Mouse (Mus musculus) lung, embryonic 16.5 days (tissue): ENCODE measurements around the gene Cpne4. TPM values are rescaled to one million over a fixed set of nuclear protein-coding genes. Genes with fewer than 3 reads are reported as not detected.

ENCODE experiments used
- ATAC-seq: fragments of 200-750 bp; cut with Nextera tagmentation; 2 replicates; pipeline ENCODE4 v1.8.0; 2017; ENCODE audit warnings: low read depth, mild to moderate bottlenecking, moderate library complexity
- H3K27ac ChIP-seq: fragments of 300-500 bp; sonication (generic); 2 replicates; pipeline ENCODE4 v1.5.1; 2014; ENCODE audit warnings: mild to moderate bottlenecking, control low read depth, low read length
- H3K27me3 ChIP-seq: fragments of 300-500 bp; sonication (generic); 2 replicates; pipeline ENCODE4 v1.6.1; 2014; ENCODE audit warnings: low read depth, low read length, mixed read lengths; ENCODE audit not compliant: control insufficient read depth, insufficient read depth
- H3K36me3 ChIP-seq: fragments of 300-500 bp; sonication (generic); 2 replicates; pipeline ENCODE4 v1.6.1; 2014; ENCODE audit warnings: low read length; ENCODE audit not compliant: control insufficient read depth, insufficient read depth
- H3K4me1 ChIP-seq: fragments of 300-500 bp; sonication (generic); replicated peaks from 2 replicates; pipeline ENCODE4 v1.6.1; 2014; ENCODE audit warnings: low read length, mixed read lengths; ENCODE audit not compliant: control insufficient read depth, insufficient read depth
- H3K4me2 ChIP-seq: fragments of 300-500 bp; sonication (generic); 2 replicates; pipeline ENCODE4 v1.6.1; 2014; ENCODE audit warnings: low read depth, low read length, control low read depth
- H3K4me3 ChIP-seq: fragments of 300-500 bp; sonication (generic); 2 replicates; pipeline ENCODE4 v1.5.1; 2014; ENCODE audit warnings: mild to moderate bottlenecking, low read length, control low read depth
- H3K9ac ChIP-seq: fragments of 300-500 bp; sonication (generic); 2 replicates; pipeline ENCODE4 v1.6.1; 2014; ENCODE audit warnings: low read length, control low read depth
- H3K9me3 ChIP-seq: fragments of 300-500 bp; sonication (generic); 2 replicates; pipeline ENCODE4 v1.6.1; 2016; ENCODE audit warnings: low read length; ENCODE audit not compliant: control insufficient read depth
- WGBS: fragments of 180-500 bp; shearing (Covaris S2); extraction: QIAGEN DNeasy Blood & Tissue Kit; methylation state at CpG from one replicate; pipeline ENCODE4 v1.1.7; 2014; 5-methylcytosine and 5-hydroxymethylcytosine counted together
- polyA plus RNA-seq: library from polyadenylated mRNA; unstranded; fragments of >200 nt; fragmentation: Nextera tagmentation; extraction: Ambion mirVana; gene quantifications from 2 replicates; pipeline ENCODE4 v1.2.1, GENCODE M21; 2015

Gene Cpne4
- 0.28 and 0.38 TPM in 2 replicates for polyA plus RNA-seq

DNA sequence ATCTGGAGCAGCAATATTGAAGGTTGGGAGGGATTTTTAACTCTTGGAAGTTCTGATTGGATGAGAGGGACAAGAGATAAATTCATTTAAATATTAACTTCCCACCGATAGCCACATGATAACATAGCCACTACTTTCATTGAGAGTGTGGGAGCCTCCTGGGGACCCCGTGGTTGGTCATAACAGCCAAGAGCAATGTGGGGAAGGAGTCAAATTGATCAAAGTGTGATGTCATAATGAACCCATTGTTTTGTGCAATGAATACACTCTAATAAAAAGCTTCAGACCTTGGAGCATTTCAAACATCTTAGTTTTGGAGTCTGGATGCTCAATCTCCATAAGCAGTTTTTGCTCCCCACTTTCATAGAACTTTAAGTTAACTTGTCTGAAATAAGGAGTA lies at the start of gene Cpne4:
Gene Cpne4, plus strand, starts transcription at position 301 of the 400 bp plus-strand sequence.
- no peaks in the 10 kb centered on the region for H3K36me3 ChIP-seq
- no peak within 1 kb of the TSS for H3K4me2 ChIP-seq
- no peaks in the 10 kb centered on the region for H3K4me1 ChIP-seq
- no peaks in the 10 kb centered on the region for H3K9me3 ChIP-seq
- no peaks in the 10 kb centered on the region for H3K27me3 ChIP-seq
- H3K9ac ChIP-seq: no peak within 1 kb of the TSS
- 65% methylated on average over 2 of the region's 2 CpGs for WGBS
- no peak within 1 kb of the TSS for H3K4me3 ChIP-seq
- no peak for ATAC-seq
- no peak within 1 kb of the TSS for H3K27ac ChIP-seq

GRCm38 (mm10) chr9:104515187-104515586 lies 31.9 kb upstream of the Cpne4 start:
- ATAC-seq: no peak
- Histone ChIP-seq H3K4me3 (no peak overlapping the region), H3K36me3 (no peaks in the 10 kb centered on the region), H3K4me1 (no peaks in the 10 kb centered on the region), H3K9ac (no peak overlapping the region), H3K27me3 (no peaks in the 10 kb centered on the region), H3K9me3 (no peaks in the 10 kb centered on the region), H3K4me2 (no peak overlapping the region), H3K27ac (no peak overlapping the region)
- 78% methylated on average over 6 of the region's 6 CpGs for WGBS

DNA sequence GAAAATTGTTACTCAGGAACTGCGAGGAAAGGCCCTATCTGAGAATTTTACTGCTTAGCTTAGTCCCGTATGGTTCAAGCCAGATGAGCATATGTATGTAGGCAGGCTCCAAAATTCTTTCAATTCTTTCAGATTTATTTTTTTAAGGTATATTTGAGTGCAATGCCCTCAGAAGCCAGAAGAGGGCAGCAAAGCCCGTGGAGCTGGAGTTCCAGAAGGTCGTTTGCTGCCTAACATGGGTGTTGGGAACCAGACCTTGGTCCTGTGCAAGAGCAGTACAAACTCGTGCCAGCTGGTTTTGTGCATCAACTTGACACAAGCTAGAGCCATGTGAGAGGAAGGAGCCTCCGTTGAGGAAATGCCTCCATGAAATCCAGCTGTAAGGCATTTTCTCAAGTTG lies 11.6 kb upstream of the Cpne4 start:
- no peak overlapping the region for H3K9ac ChIP-seq
- no peaks in the 10 kb centered on the region for H3K9me3 ChIP-seq
- H3K36me3 ChIP-seq: no peaks in the 10 kb centered on the region
- H3K4me1 ChIP-seq: no peaks in the 10 kb centered on the region
- H3K4me2 ChIP-seq: no peak overlapping the region
- ATAC-seq: no peak
- no peaks in the 10 kb centered on the region for H3K27me3 ChIP-seq
- WGBS: 55% methylated on average over 6 of the region's 6 CpGs
- H3K27ac ChIP-seq: no peak overlapping the region
- no peak overlapping the region for H3K4me3 ChIP-seq

DNA sequence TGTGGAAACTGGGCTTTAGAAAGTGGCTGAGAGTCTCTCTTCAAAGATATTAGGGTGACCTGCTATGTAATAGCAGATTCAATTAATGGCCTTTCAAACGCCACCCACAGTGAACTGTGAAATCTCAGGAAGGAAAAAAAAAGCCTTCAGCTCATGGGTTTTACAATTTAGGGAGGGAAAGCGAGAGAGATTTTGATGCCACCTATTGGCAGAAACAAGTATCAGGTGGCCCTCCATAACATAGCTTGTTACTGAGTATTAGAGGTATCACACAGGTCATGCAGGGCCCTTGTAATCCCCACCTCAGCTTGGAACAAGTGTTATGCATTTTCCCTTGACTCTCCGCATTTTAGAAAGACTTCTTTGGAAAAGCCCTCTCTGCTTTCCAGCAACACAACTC lies 18.7 kb downstream of the Cpne4 start:
- Histone ChIP-seq H3K36me3 (no peaks in the 10 kb centered on the region), H3K27ac (no peak overlapping the region), H3K4me2 (no peak overlapping the region), H3K4me3 (no peak overlapping the region), H3K9ac (no peak overlapping the region), H3K4me1 (no peaks in the 10 kb centered on the region), H3K9me3 (no peaks in the 10 kb centered on the region), H3K27me3 (peaks cover 12% of the 10 kb centered on the region)
- 31% methylated on average over 3 of the region's 3 CpGs for WGBS
- no peak for ATAC-seq

- Histone ChIP-seq H3K4me3 (no peak overlapping the region), H3K27ac (no peak overlapping the region), H3K4me2 (no peak overlapping the region), H3K36me3 (no peaks in the 10 kb centered on the region), H3K9me3 (no peaks in the 10 kb centered on the region), H3K4me1 (no peaks in the 10 kb centered on the region), H3K27me3 (peaks cover 12% of the 10 kb centered on the region), H3K9ac (no peak overlapping the region)
- WGBS: 78% methylated on average over 5 of the region's 5 CpGs
- no peak for ATAC-seq
Measured at GRCm38 (mm10) chr9:104566468-104566867, 19.4 kb downstream of the Cpne4 start.

- 61% methylated on average over 7 of the region's 7 CpGs for WGBS
- Histone ChIP-seq H3K9ac (no peak overlapping the region), H3K4me2 (no peak overlapping the region), H3K4me3 (no peak overlapping the region), H3K27ac (no peak overlapping the region), H3K27me3 (peaks cover 12% of the 10 kb centered on the region), H3K4me1 (no peaks in the 10 kb centered on the region), H3K9me3 (no peaks in the 10 kb centered on the region), H3K36me3 (no peaks in the 10 kb centered on the region)
- no peak for ATAC-seq
Measured at GRCm38 (mm10) chr9:104567096-104567495, 20.0 kb downstream of the Cpne4 start.

GRCm38 (mm10) chr9:104569480-104570167 lies 22.5 kb downstream of the Cpne4 start:
- under 1% methylated on average over 25 of the region's 25 CpGs for WGBS
- Histone ChIP-seq H3K27ac (no peak overlapping the region), H3K9me3 (no peaks in the 10 kb centered on the region), H3K27me3 (peaks cover 12% of the 10 kb centered on the region), H3K36me3 (no peaks in the 10 kb centered on the region), H3K4me1 (no peaks in the 10 kb centered on the region), H3K4me3 (no peak overlapping the region), H3K9ac (no peak overlapping the region), H3K4me2 (no peak overlapping the region)
- peak; percentile 93 for ATAC-seq

DNA sequence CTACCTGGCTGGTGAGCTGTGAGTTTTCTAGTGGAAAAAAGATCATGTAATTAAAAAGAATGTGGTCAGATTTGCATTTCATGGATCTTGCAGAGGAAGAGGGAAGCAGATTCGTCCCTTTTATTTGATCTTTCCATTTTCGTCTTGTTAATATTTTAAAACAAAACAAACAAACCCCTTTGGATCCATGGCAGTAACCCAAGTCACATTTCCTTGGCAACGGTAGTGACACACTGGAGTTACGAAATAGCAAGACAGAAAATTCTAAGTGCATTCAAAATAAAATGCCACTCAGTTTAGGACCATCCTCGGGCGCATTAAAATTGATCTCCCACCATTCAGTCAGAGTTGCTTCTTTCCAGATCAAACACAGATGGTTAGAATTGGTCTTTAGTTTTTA lies 25.8 kb downstream of the Cpne4 start:
- H3K9ac ChIP-seq: no peak overlapping the region
- WGBS: 32% methylated on average over 6 of the region's 6 CpGs
- no peaks in the 10 kb centered on the region for H3K4me1 ChIP-seq
- no peaks in the 10 kb centered on the region for H3K36me3 ChIP-seq
- no peak overlapping the region for H3K4me2 ChIP-seq
- no peak overlapping the region for H3K4me3 ChIP-seq
- peaks cover 12% of the 10 kb centered on the region for H3K27me3 ChIP-seq
- no peak for ATAC-seq
- H3K9me3 ChIP-seq: no peaks in the 10 kb centered on the region
- no peak overlapping the region for H3K27ac ChIP-seq

DNA sequence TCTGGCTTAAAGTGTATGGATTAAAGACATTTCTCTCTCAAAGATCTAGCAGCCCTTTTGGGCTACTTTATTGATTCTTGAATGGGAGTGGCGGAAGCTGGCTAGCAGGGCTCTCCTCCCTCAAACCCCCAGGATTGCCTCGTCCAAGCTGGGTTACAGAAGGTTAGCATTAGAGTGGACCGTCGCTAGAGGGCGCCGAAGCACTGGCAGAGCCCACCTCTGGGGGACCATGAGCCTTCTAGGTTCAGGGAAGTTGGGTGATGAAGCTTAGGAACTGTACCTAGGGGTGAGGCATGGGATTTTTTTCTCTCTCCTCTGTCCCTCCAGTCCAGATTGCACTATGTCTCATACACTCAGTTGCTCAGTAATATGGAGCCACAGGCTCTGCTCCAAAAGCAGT lies 27.4 kb downstream of the Cpne4 start:
- Histone ChIP-seq H3K27me3 (peaks cover 12% of the 10 kb centered on the region), H3K4me2 (no peak overlapping the region), H3K4me3 (no peak overlapping the region), H3K9me3 (no peaks in the 10 kb centered on the region), H3K36me3 (no peaks in the 10 kb centered on the region), H3K9ac (no peak overlapping the region), H3K27ac (no peak overlapping the region), H3K4me1 (no peaks in the 10 kb centered on the region)
- ATAC-seq: peak; percentile 62
- WGBS: 3% methylated on average over 6 of the region's 6 CpGs
